Mouse (Mus musculus): Measurements from ENCODE around the gene Grk5.

Gene Grk5

GRCm38 (mm10) chr19:61056783-61057410 lies 167.3 kb downstream of the Grk5 start:
- in situ Hi-C loops (cut with MboI, MseI), result no loop called here

GRCm38 (mm10) chr19:61057581-61057980 lies 168.0 kb downstream of the Grk5 start:
- in situ Hi-C loops (cut with MboI, MseI), result no loop called here

GRCm38 (mm10) chr19:61064386-61064785 lies 174.8 kb downstream of the Grk5 start:
- in situ Hi-C loops (cut with MboI, MseI), result no loop called here

GRCm38 (mm10) chr19:61065011-61065410 lies 175.5 kb downstream of the Grk5 start:
- in situ Hi-C loops (cut with MboI, MseI), result no loop called here

GRCm38 (mm10) chr19:61078622-61079021 lies 189.1 kb downstream of the Grk5 start:
- in situ Hi-C loops (cut with MboI, MseI), result no loop called here

- in situ Hi-C loops (cut with MboI, MseI), result loop anchor here (5.0 kb wide), 1 partner anchor 193 kb away; the partner anchor contains the start of gene Grk5
Measured at GRCm38 (mm10) chr19:61080251-61080749, 190.8 kb downstream of the Grk5 start.

GRCm38 (mm10) chr19:61083006-61083405 lies 193.5 kb downstream of the Grk5 start:
- in situ Hi-C loops (cut with MboI, MseI), result loop anchor here (5.0 kb wide), 1 partner anchor 196 kb away; the partner anchor contains the start of gene Grk5

GRCm38 (mm10) chr19:61084149-61084940 lies 194.8 kb downstream of the Grk5 start:
- in situ Hi-C loops (cut with MboI, MseI), result loop anchor here (5.0 kb wide), 1 partner anchor 197 kb away; the partner anchor contains the start of gene Grk5

GRCm38 (mm10) chr19:61085217-61085616 lies 195.7 kb downstream of the Grk5 start:
- in situ Hi-C loops (cut with MboI, MseI), result no loop called here

- in situ Hi-C loops (cut with MboI, MseI), result no loop called here
Measured at GRCm38 (mm10) chr19:61087781-61088180, 198.2 kb downstream of the Grk5 start.

GRCm38 (mm10) chr19:61089001-61089400 lies 199.5 kb downstream of the Grk5 start:
- in situ Hi-C loops (cut with MboI, MseI), result no loop called here

- in situ Hi-C loops (cut with MboI, MseI), result loop anchor here (5.0 kb wide), 1 partner anchor 248 kb away; no protein-coding TSS in a partner anchor
Measured at GRCm38 (mm10) chr19:61090541-61090940, 201.0 kb downstream of the Grk5 start.

- in situ Hi-C loops (cut with MboI, MseI), result no loop called here
Measured at GRCm38 (mm10) chr19:61096776-61097175, 207.2 kb downstream of the Grk5 start.

- in situ Hi-C loops (cut with MboI, MseI), result no loop called here
Measured at GRCm38 (mm10) chr19:61097764-61098163, 208.2 kb downstream of the Grk5 start.

GRCm38 (mm10) chr19:61110184-61110583 lies 220.6 kb downstream of the Grk5 start:
- in situ Hi-C loops (cut with MboI, MseI), result no loop called here

- in situ Hi-C loops (cut with MboI, MseI), result no loop called here
Measured at GRCm38 (mm10) chr19:61131096-61131495, 241.5 kb downstream of the Grk5 start.

GRCm38 (mm10) chr19:61138655-61139054 lies 249.1 kb downstream of the Grk5 start:
- in situ Hi-C loops (cut with MboI, MseI), result no loop called here

GRCm38 (mm10) chr19:61140342-61141206 lies 251.0 kb downstream of the Grk5 start, which contains the start of gene Zfp950:
TSS of gene Zfp950 (minus strand) at chr19:61140840.
- in situ Hi-C loops (cut with MboI, MseI), result no loop called here

- in situ Hi-C loops (cut with MboI, MseI), result no loop called here
Measured at GRCm38 (mm10) chr19:61141299-61141698, 251.8 kb downstream of the Grk5 start.
